Mouse (Mus musculus) stomach, postnatal 0 days (tissue): ENCODE data around the gene Cyp1a1.

Experiments used
- CTCF ChIP-seq: IDR thresholded peaks from 2 replicates; pipeline ENCODE4 v1.5.1; 2016; ENCODE audit warnings: antibody characterized with exemption, low read depth, mild to moderate bottlenecking, moderate library complexity
- EP300 ChIP-seq: optimal IDR thresholded peaks from 2 replicates; pipeline ENCODE3; 2016; ENCODE audit warnings: antibody characterized with exemption

- TF ChIP-seq CTCF (no peak), EP300 (no peak)
Observed at GRCm38 (mm10) chr9:57688606-57689005, 878 bp downstream of the Cyp1a1 start.
